Mouse (Mus musculus) thymus, postnatal 25 days (tissue): Measurements from ENCODE around the gene Cops7a.

ENCODE experiments used
- DNase-seq: peaks from one replicate; pipeline ENCODE4 v3.0.0; 2022

Cops7a gene

GRCm38 (mm10) chr6:124955212-124955611, 10.1 kb downstream of the Cops7a start:
- DNase-seq = no peak

GRCm38 (mm10) chr6:124953991-124954715, 11.2 kb downstream of the Cops7a start:
- no peak for DNase-seq

GRCm38 (mm10) chr6:124943526-124943925, 21.8 kb downstream of the Cops7a start:
- DNase-seq = no peak

GRCm38 (mm10) chr6:124941679-124942078, 23.7 kb downstream of the Cops7a start:
- DNase-seq = no peak

GRCm38 (mm10) chr6:124938554-124938953, 26.8 kb downstream of the Cops7a start:
- DNase-seq = no peak

GRCm38 (mm10) chr6:124937493-124937892, 27.8 kb downstream of the Cops7a start:
- no peak for DNase-seq

- DNase-seq = no peak
These were observed 28.7 kb downstream of the Cops7a start for GRCm38 (mm10) chr6:124936681-124937080.

- DNase-seq = no peak
These were observed 30.7 kb downstream of the Cops7a start for GRCm38 (mm10) chr6:124934670-124935069.

- DNase-seq = no peak
These were observed 32.2 kb downstream of the Cops7a start for GRCm38 (mm10) chr6:124933127-124933526.

GRCm38 (mm10) chr6:124932314-124932695, 33.0 kb downstream of the Cops7a start:
- no peak for DNase-seq

- DNase-seq = peak; percentile 65
These were observed 33.6 kb downstream of the Cops7a start for GRCm38 (mm10) chr6:124931525-124932313.

GRCm38 (mm10) chr6:124930754-124931524, 34.4 kb downstream of the Cops7a start, which contains the start of gene Mlf2:
Mlf2 (plus strand) TSS chr6:124931386.
- peak; percentile 99 for DNase-seq

GRCm38 (mm10) chr6:124930231-124930630, 35.1 kb downstream of the Cops7a start:
- DNase-seq = no peak

- no peak for DNase-seq
These were observed 39.4 kb downstream of the Cops7a start for GRCm38 (mm10) chr6:124925941-124926340.

GRCm38 (mm10) chr6:124925173-124925793, 40.1 kb downstream of the Cops7a start:
- DNase-seq = no peak

- no peak for DNase-seq
These were observed 43.8 kb downstream of the Cops7a start for GRCm38 (mm10) chr6:124921539-124921938.

GRCm38 (mm10) chr6:124920318-124921085, 44.8 kb downstream of the Cops7a start:
- DNase-seq = no peak

GRCm38 (mm10) chr6:124919695-124920317, 45.5 kb downstream of the Cops7a start, which contains the start of gene Ptms:
Ptms (minus strand) TSS chr6:124920103.
- peak; percentile 64 for DNase-seq

GRCm38 (mm10) chr6:124918890-124919627, 46.3 kb downstream of the Cops7a start:
- no peak for DNase-seq

GRCm38 (mm10) chr6:124918331-124918690, 47.0 kb downstream of the Cops7a start:
- no peak for DNase-seq
